Mouse (Mus musculus) T-helper 2 cell (primary cell): ENCODE measurements around the gene Plekhh3.
"Not testable (repeated sequence)": the region's sequence is repeated elsewhere in the genome, so short reads cannot be mapped to it uniquely, and the experiment has no call there.

Experiments used
- in situ Hi-C: fragments of 300-600 bp; cut with MboI, MseI; formaldehyde crosslinking; loops from one replicate; pipeline ENCODE4 v1.15.1; 2025; ENCODE audit warnings: high pct_unique_total_duplicates

Plekhh3 gene

DNA sequence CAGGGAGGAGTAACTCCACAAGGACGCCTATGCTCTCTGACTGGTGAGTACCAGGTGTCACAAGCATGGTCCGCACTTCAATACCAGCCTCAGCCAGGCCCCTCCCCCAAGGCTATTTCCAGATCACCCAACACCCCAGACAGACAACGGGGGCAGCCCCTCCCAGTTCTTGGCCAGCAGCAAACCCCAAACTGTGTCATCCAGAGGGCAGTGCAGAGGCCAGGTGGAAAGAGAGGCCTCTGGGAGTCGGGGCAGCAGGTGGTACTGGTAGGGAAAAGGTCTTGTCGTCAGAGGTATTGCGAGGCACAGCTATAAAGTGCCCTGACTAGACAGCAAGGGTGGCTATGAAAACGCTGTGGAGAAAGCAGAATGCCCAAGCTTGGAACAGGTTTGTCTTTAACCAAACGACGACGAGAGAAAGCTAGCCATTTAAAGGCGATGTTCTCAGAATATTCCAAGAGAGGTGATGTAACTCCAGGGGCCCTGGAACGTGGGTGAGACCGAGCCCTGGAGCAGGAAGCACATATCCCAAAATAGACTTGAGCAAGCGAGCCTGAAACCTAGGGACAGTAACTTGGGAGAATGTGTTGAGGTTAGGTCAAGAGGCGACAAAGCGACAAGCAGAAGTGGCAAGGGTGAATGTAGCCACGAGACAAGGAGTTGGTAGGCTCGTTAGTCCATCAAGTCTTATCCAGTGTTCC is 40.9 kb downstream of the Plekhh3 start:
- in situ Hi-C loops, result loop anchor here (10.0 kb wide), 1 partner anchor 485 kb away; no protein-coding TSS in a partner anchor

DNA sequence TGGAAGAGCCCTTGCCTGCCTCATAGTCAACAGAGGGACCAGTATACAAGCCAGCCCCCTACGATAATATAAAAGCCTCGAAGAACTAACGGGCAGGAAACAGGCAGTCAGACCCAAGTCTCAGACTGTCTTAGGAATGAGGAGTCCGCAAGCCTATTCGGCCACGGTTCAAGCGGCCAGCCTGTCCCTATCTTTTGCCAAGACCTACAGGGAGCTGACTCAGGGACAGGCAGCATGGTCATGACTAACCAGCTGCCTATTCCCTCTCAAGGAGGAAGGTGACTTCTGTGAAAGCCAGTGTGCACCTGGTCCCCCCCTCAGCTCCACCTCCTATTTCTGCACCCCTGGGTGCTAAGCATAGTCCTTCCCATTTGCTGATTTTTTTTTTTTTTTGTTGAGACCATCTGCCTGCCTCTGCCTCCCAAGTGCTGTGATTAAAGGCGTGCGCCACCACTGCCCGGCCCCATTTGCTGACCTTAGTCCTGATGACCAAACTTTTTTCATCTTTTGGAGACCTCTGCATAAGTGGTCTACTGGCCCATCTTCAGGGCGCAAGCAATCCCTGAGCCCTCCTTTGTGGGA is 42.1 kb downstream of the Plekhh3 start:
- in situ Hi-C loops, result no loop called here

DNA sequence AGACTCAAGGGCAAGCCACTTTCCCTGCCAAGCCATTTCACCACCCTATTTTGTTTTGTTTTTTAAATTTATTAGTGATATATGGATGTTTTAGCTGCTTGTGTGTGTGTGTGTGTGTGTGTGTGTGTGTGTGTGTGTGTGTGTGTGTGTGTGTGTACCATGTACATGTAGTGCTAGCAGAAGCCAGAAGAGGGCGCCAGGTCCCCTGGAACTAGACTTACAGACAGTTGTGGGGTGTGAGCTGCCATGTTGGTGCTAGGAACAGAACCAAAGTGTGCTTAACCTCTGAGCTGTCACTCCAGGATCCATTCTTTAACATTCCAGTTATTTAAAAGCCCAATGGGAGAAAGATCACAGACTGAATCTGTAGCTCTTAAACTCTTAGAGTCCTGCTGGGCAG is 44.1 kb downstream of the Plekhh3 start:
- in situ Hi-C loops, result no loop called here

DNA sequence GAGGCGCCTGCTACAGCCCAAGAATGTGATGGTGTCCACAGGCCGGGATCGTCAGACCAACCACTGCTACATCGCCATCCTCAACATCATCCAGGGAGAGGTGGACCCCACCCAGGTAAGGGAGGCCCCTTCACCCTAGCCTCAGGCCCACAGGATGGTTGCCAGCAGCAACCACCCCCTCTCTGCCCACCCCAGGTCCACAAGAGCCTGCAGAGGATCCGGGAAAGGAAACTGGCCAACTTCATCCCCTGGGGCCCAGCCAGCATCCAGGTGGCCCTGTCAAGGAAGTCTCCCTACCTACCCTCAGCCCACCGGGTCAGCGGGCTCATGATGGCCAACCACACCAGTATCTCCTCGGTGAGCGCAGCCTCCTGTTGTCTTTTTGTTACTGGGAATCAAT is 46.1 kb downstream of the Plekhh3 start:
- in situ Hi-C loops, result not testable (repeated sequence)

DNA sequence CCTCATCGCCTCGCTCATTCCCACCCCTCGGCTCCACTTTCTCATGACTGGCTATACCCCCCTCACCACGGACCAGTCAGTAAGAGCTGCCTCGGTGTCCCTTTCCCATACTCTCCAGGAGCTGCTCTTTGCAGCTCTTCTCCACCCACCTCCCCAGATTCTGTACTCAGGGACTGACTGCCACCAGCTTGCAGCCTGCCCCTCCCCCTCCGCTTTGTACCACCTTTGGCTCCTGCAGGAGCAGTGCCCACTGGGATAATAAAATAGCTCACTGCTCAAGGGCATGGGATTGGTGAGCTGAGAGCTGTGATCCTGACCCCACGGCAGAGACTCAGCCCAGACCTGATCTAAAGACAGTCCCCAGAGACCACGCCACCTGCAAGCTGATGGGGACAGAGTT is 46.7 kb downstream of the Plekhh3 start:
- in situ Hi-C loops, result loop anchor here (5.0 kb wide), 1 partner anchor 38 kb away; no protein-coding TSS in a partner anchor

DNA sequence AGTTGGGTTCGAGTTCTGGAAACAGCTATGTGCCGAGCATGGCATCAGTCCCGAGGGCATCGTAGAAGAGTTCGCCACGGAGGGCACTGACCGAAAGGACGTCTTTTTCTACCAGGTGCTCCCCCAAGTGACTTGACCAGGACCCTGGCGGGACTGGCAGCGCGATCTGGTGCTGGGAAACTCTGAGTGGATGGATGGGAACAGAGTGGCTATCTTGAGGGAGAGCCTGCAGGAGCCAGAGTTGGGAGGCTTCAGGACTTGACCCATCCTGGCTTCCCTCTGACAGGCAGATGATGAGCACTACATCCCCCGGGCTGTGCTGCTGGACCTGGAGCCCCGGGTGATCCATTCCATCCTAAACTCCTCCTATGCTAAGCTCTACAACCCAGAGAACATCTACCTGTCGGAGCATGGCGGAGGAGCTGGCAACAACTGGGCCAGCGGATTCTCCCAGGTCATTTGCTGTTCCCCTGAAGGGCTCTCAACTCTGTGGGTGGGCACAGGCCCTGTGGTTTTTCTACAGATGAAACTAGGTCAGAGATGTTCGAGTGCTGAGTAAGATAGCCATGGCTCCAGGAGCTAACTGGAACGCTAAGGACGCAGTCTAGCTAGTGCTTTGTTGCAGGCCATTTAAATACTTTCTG is 50.5 kb downstream of the Plekhh3 start:
- in situ Hi-C loops, result loop anchor here (5.0 kb wide), 1 partner anchor 42 kb away; no protein-coding TSS in a partner anchor

DNA sequence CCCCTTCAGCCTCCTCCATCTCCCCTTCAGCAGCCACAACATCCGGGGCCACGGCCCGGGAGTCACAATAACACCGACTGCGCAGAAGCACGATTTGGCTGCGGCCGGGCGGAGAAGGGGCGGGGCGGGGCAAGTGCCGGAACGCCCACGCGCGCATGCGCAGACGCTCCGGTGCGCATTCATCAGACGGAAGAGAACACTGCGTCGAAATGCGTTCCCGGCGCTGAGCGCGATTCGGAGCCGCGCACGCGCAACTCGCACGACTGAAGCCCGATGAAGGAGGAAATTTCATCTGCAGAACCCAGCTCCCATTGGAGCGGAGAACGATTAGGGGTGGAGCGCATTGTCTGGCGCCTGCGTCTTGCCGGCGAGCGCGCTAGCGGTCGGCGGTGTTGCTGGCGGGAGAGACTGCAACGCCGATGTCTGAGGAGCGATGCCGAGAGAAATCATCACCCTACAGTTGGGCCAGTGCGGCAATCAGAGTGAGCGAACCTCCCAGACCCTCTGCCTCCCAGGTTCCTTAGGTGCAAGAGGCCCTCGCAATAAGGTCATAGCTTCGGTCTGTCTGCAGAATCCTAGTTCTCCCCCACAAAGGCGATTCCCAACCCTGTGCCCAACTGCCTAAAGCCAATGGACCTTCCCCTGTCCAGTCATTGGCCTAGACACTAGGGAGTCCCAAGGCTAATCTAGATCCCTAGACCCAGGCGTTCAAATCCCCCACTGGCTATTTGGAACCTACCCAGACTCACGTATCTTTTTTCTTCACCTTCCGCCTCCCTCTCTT is 51.2 kb downstream of the Plekhh3 start, which contains the start of the genes Retreg3 and Tubg1:
Gene Retreg3, minus strand, starts transcription at position 133 of the 784 bp plus-strand sequence.
Gene Tubg1, plus strand, starts transcription at position 178 of the 784 bp plus-strand sequence.
- in situ Hi-C loops, result loop anchor here (5.0 to 10.0 kb wide), 2 partner anchors 42 to 1285 kb away; partner anchors contain the start of gene Slc25a39

DNA sequence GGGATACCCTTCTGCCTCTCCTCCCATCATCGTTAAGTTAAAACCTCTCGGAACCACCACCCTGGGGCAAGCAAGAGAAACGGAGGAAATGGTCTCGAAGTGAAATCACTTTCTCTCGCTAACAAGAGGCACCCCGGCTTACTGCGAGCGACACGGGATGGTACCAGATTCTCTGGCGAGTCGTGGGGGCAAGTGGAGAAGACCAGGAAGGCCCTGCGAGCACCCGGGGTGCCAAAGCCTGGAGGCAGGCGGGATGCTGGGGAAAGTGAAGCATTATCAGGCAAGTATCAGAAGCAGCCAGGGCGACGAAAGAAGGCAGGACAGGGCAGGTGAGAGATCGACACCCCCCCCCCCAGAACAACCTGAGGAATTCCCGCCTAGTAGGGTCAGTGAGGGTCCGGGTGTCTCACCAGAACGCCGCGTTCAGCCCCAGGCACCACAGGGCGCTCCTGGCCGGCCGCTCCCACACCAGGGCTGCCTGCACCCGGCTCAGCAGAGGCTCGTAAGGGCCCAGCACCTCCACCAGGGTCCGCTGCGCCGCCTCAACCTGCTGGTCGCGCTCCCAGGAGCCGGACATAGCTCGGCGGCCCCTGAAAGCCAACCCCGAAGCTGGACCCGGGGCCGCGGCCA is 51.9 kb downstream of the Plekhh3 start:
- in situ Hi-C loops, result loop anchor here (10.0 kb wide), 1 partner anchor 1286 kb away; the partner anchor contains the start of gene Slc25a39

DNA sequence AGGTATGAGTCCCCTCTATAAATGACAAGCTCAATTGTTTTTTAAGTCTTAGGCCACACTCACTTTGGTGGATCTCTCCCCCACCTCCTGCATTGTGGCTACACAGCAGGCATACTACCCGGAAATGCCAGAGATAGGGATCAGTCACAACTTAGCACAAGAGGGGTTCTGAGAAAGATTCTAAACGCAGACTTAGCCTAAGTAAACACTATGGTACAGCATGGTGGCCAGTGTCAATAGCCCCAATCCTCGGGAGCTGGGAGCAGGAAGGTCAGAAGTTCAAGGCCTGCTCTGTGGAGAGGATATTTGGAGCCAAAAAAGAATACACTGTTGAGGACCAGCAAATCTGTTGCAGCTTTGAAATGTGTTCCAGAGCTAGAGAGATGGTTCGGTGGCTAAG is 53.0 kb downstream of the Plekhh3 start:
- in situ Hi-C loops, result loop anchor here (10.0 kb wide), 1 partner anchor 1287 kb away; the partner anchor contains the start of gene Slc25a39

DNA sequence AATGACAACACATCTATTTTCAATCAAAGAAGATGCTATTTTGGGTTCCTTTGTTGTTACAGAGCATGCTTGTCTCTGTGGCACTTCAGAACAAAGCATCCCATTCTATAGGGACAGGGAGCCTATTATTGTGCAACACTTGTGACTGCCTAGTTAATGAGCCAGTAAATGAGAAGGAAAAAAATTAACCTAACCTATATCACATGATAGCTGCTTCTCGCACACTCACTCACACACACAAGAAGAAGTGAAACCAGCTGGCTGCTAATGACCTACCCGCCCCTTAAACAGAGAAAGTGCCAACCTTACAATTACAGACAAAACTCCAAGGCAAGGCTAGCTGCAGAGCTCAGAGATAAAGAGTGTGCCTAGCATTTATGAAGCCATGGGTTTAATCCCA is 55.6 kb downstream of the Plekhh3 start:
- in situ Hi-C loops, result loop anchor here (10.0 kb wide), 1 partner anchor 1289 kb away; the partner anchor contains the start of gene Slc25a39
